Mouse (Mus musculus) stomach, embryonic 15.5 days (tissue): ENCODE measurements around the gene Morn3. TPM values are rescaled to one million over a fixed set of nuclear protein-coding genes. Genes with fewer than 3 reads are reported as not detected.
A peak's percentile ranks its signal among the peaks of the same experiment; 100 is the strongest.

Experiments used
- ATAC-seq: fragments of 200-750 bp; cut with Nextera tagmentation; 2 replicates; pipeline ENCODE4 v1.8.0; 2017; ENCODE audit warnings: low read depth, moderate number of reproducible peaks, moderate TSS enrichment; ENCODE audit not compliant: insufficient read depth, low FRiP score
- H3K27ac ChIP-seq: fragments of 300-500 bp; sonication (generic); 2 replicates; pipeline ENCODE4 v1.5.1; 2015; ENCODE audit warnings: mild to moderate bottlenecking, inconsistent platforms
- H3K27me3 ChIP-seq: fragments of 300-500 bp; sonication (generic); replicated peaks from 2 replicates; pipeline ENCODE4 v1.6.1; 2015; ENCODE audit warnings: inconsistent platforms
- H3K36me3 ChIP-seq: fragments of 300-500 bp; sonication (generic); 2 replicates; pipeline ENCODE4 v1.6.1; 2015; ENCODE audit warnings: inconsistent platforms
- H3K4me1 ChIP-seq: fragments of 300-500 bp; sonication (generic); 2 replicates; pipeline ENCODE4 v1.6.1; 2015; ENCODE audit warnings: inconsistent platforms
- H3K4me2 ChIP-seq: fragments of 300-500 bp; sonication (generic); 2 replicates; pipeline ENCODE4 v1.6.1; 2015; ENCODE audit warnings: mild to moderate bottlenecking, inconsistent platforms
- H3K4me3 ChIP-seq: fragments of 300-500 bp; sonication (generic); replicated peaks from 2 replicates; pipeline ENCODE4 v1.5.1; 2015; ENCODE audit warnings: inconsistent platforms
- H3K9ac ChIP-seq: fragments of 300-500 bp; sonication (generic); 2 replicates; pipeline ENCODE4 v1.6.1; 2015; ENCODE audit warnings: inconsistent platforms
- H3K9me3 ChIP-seq: fragments of 300-500 bp; sonication (generic); 2 replicates; pipeline ENCODE4 v1.6.1; 2016; ENCODE audit warnings: inconsistent platforms
- WGBS: fragments of 180-500 bp; shearing (Covaris S2); methylation state at CpG from one replicate; pipeline ENCODE4 v1.1.7; 2015; 5-methylcytosine and 5-hydroxymethylcytosine counted together
- polyA plus RNA-seq: library from polyadenylated mRNA; unstranded; fragments of >200 nt; fragmentation: Nextera tagmentation; extraction: Ambion mirVana; gene quantifications from 2 replicates; pipeline ENCODE4 v1.2.1, GENCODE M21; 2015

Morn3 gene
- polyA plus RNA-seq, 1 experiment from 2014 or later = 0.54 TPM

- no peak for ATAC-seq
- Histone ChIP-seq H3K9ac (no peak overlapping the region), H3K4me2 (no peak overlapping the region), H3K4me3 (no peak overlapping the region), H3K27ac (no peak overlapping the region), H3K27me3 (no peaks in the 10 kb centered on the region), H3K36me3 (no peaks in the 10 kb centered on the region), H3K9me3 (no peaks in the 10 kb centered on the region), H3K4me1 (0 out of 2 replicates have a peak, but pooled peaks cover 4% of the 10 kb centered on the region)
- 76% methylated on average over 18 of the region's 18 CpGs for WGBS
Measured at GRCm38 (mm10) chr5:122997205-122998204, 49.3 kb downstream of the Morn3 start.

GRCm38 (mm10) chr5:122994910-122995309 lies 51.9 kb downstream of the Morn3 start:
- WGBS = 0% methylated on average over 1 of the region's 1 CpGs
- no peaks in the 10 kb centered on the region for H3K9me3 ChIP-seq
- H3K9ac ChIP-seq = no peak overlapping the region
- H3K4me1 ChIP-seq = 0 out of 2 replicates have a peak, but pooled peaks cover 4% of the 10 kb centered on the region
- no peak overlapping the region for H3K4me3 ChIP-seq
- no peak for ATAC-seq
- no peak overlapping the region for H3K27ac ChIP-seq
- no peaks in the 10 kb centered on the region for H3K36me3 ChIP-seq
- H3K4me2 ChIP-seq = no peak overlapping the region
- H3K27me3 ChIP-seq = no peaks in the 10 kb centered on the region

GRCm38 (mm10) chr5:122994303-122994846 lies 52.4 kb downstream of the Morn3 start:
- 8% methylated on average over 5 of the region's 5 CpGs for WGBS
- Histone ChIP-seq H3K27me3 (no peaks in the 10 kb centered on the region), H3K36me3 (no peaks in the 10 kb centered on the region), H3K4me1 (0 out of 2 replicates have a peak, but pooled peaks cover 4% of the 10 kb centered on the region), H3K27ac (no peak overlapping the region), H3K9ac (no peak overlapping the region), H3K4me3 (0 out of 2 replicates have a peak overlapping the region, but pooled peaks have one; percentile 6), H3K4me2 (peak overlapping the region; percentile 40), H3K9me3 (no peaks in the 10 kb centered on the region)
- peak; percentile 89 for ATAC-seq

- H3K4me1 ChIP-seq = 0 out of 2 replicates have a peak, but pooled peaks cover 4% of the 10 kb centered on the region
- no peaks in the 10 kb centered on the region for H3K9me3 ChIP-seq
- no peak overlapping the region for H3K4me3 ChIP-seq
- no peaks in the 10 kb centered on the region for H3K27me3 ChIP-seq
- WGBS = 38% methylated on average over 2 of the region's 2 CpGs
- no peaks in the 10 kb centered on the region for H3K36me3 ChIP-seq
- no peak overlapping the region for H3K9ac ChIP-seq
- no peak overlapping the region for H3K27ac ChIP-seq
- H3K4me2 ChIP-seq = peak overlapping the region; percentile 40
- no peak for ATAC-seq
Measured at GRCm38 (mm10) chr5:122993811-122994210, 53.0 kb downstream of the Morn3 start.

GRCm38 (mm10) chr5:122991350-122992004 lies 55.3 kb downstream of the Morn3 start:
- Histone ChIP-seq H3K4me2 (0 out of 2 replicates have a peak overlapping the region, but pooled peaks have one; percentile 8), H3K4me3 (no peak overlapping the region), H3K27me3 (no peaks in the 10 kb centered on the region), H3K4me1 (peaks cover 14% of the 10 kb centered on the region), H3K36me3 (no peaks in the 10 kb centered on the region), H3K9me3 (no peaks in the 10 kb centered on the region), H3K9ac (no peak overlapping the region), H3K27ac (no peak overlapping the region)
- ATAC-seq = no peak
- WGBS = 45% methylated on average over 5 of the region's 5 CpGs

- WGBS = 37% methylated on average over 16 of the region's 16 CpGs
- Histone ChIP-seq H3K4me3 (peak overlapping the region; percentile 73; the same call in 1 of the 2 replicates), H3K9me3 (no peaks in the 10 kb centered on the region), H3K27ac (no peak overlapping the region), H3K36me3 (no peaks in the 10 kb centered on the region), H3K27me3 (no peaks in the 10 kb centered on the region), H3K9ac (no peak overlapping the region), H3K4me1 (peaks cover 14% of the 10 kb centered on the region), H3K4me2 (peak overlapping the region; percentile 89)
- ATAC-seq = no peak
Measured at GRCm38 (mm10) chr5:122990411-122991160, 56.2 kb downstream of the Morn3 start.

GRCm38 (mm10) chr5:122989551-122990330 lies 57.1 kb downstream of the Morn3 start, which contains the start of gene Kdm2b:
Gene Kdm2b, minus strand, starts transcription at chr5:122989823.
- 8% methylated on average over 15 of the region's 15 CpGs for WGBS

GRCm38 (mm10) chr5:122989001-122989525 lies 57.8 kb downstream of the Morn3 start:
- no peaks in the 10 kb centered on the region for H3K36me3 ChIP-seq
- H3K27ac ChIP-seq = peak overlapping the region; percentile 78
- H3K9ac ChIP-seq = peak overlapping the region; percentile 47
- WGBS = under 1% methylated on average over 36 of the region's 39 CpGs
- peaks cover 10% of the 10 kb centered on the region for H3K4me1 ChIP-seq
- H3K4me2 ChIP-seq = peak overlapping the region; percentile 89
- ATAC-seq = peak; percentile 57; the same call in 1 of the 2 replicates
- H3K27me3 ChIP-seq = no peaks in the 10 kb centered on the region
- peak overlapping the region; percentile 73 for H3K4me3 ChIP-seq
- no peaks in the 10 kb centered on the region for H3K9me3 ChIP-seq

More at GRCm38 (mm10) chr5:122989551-122990330, 57.1 kb downstream of the Morn3 start, which contains the start of gene Kdm2b:
- peak within 1 kb of the TSS; percentile 78 for H3K27ac ChIP-seq
- no peaks in the 10 kb centered on the region for H3K27me3 ChIP-seq
- peaks cover 14% of the 10 kb centered on the region for H3K4me1 ChIP-seq
- H3K9ac ChIP-seq = peak within 1 kb of the TSS; percentile 47
- H3K4me3 ChIP-seq = peak within 1 kb of the TSS; percentile 73
- H3K36me3 ChIP-seq = no peaks in the 10 kb centered on the region
- peak within 1 kb of the TSS; percentile 89 for H3K4me2 ChIP-seq
- ATAC-seq = 0 out of 2 replicates have a peak, but pooled peaks have one; percentile 0
- H3K9me3 ChIP-seq = no peaks in the 10 kb centered on the region

GRCm38 (mm10) chr5:122988021-122988751 lies 58.6 kb downstream of the Morn3 start:
- peak overlapping the region; percentile 78 for H3K27ac ChIP-seq
- under 1% methylated on average over 41 of the region's 41 CpGs for WGBS
- no peaks in the 10 kb centered on the region for H3K27me3 ChIP-seq
- peak; percentile 33; the same call in 1 of the 2 replicates for ATAC-seq
- no peaks in the 10 kb centered on the region for H3K36me3 ChIP-seq
- peaks cover 10% of the 10 kb centered on the region for H3K4me1 ChIP-seq
- peak overlapping the region; percentile 48 for H3K9ac ChIP-seq
- no peaks in the 10 kb centered on the region for H3K9me3 ChIP-seq
- H3K4me2 ChIP-seq = peak overlapping the region; percentile 89
- H3K4me3 ChIP-seq = peak overlapping the region; percentile 73
